Mouse (Mus musculus) urinary bladder, postnatal 14 days (tissue): ENCODE measurements around the gene Snrnp70.

Experiments used
- DNase-seq: peaks from one replicate; pipeline ENCODE4 v3.0.0; 2021; ENCODE audit warnings: low spot score

Gene Snrnp70

DNA sequence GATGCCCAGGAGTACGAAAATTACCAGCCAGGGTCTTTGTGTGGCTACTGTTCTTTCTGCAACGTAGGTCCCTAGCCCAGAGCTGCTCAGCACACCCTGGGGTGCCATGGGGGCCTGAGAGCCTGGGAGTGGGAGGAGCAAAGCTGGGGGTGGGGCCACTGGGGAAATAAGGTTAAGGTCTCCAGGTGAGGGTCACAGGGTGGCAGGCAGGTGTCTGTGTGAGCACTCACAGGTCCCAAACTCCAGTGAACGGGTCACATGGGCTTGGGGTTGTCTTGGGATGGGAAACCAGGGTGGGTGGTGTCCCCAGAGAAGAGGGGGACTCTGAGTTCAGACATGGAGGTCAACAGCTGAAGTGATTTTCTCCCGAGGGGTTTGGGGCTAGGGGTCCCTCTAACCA, 58.1 kb downstream of the Snrnp70 start:
- DNase-seq: no peak

DNA sequence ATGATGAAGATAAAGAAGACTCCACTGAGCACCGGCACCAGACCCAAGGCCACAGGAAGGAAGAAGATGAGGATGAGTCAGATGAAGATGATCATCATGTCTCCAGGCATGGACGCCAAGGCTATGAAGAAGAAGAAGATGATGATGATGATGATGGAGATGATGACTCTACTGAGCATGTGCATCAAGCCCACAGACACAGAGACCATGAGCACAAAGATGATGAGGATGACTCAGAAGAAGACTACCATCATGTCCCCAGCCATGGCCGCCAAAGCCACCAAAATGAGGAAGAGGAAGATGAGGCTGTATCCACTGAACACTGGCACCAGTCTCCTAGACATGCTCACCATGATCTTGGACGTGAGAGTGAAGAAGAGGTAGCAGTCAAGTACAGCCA, 59.2 kb downstream of the Snrnp70 start:
- no peak for DNase-seq

DNA sequence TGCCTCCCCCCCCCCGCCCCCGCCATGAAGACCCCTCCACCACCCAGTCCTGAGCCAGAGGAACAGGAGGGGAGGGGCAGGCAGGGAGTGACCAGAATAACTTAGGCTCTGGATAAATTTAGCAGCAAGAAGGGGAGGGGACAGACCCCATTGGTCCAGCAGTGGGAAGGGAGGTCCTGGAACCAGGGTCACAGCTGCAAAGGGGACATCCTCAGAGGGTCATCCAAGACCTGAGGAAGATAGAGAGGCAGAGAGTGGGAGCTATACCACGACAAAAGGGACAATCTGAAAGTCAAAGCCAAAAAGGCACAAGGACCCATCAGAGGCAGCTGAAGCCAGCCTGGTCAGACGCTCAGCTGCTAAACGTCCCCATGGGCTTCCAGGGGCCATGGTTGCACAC, 60.5 kb downstream of the Snrnp70 start, which contains the start of gene Hrc:
TSS of gene Hrc (plus strand) at position 235 of the 400 bp plus-strand sequence.
- no peak for DNase-seq

DNA sequence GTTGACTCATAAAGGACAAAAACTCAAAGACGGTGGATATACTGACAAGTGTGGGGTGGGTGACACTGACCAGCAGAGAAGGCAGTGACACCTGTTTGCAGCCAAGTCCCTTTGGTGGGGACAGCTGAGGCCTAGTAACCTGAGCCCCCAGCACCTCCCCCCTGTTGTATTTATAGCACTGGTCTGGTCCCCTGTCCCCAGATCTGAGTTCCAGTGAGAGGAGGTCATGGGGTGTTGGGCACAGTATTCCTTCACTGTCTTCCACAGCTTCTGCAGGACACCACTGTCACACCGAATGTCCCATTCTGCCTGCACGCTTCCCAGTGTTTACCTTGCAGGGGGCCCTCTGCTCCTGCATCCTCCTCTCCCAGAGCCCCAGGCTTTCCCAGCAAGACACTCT, 60.9 kb downstream of the Snrnp70 start:
- DNase-seq: no peak

DNA sequence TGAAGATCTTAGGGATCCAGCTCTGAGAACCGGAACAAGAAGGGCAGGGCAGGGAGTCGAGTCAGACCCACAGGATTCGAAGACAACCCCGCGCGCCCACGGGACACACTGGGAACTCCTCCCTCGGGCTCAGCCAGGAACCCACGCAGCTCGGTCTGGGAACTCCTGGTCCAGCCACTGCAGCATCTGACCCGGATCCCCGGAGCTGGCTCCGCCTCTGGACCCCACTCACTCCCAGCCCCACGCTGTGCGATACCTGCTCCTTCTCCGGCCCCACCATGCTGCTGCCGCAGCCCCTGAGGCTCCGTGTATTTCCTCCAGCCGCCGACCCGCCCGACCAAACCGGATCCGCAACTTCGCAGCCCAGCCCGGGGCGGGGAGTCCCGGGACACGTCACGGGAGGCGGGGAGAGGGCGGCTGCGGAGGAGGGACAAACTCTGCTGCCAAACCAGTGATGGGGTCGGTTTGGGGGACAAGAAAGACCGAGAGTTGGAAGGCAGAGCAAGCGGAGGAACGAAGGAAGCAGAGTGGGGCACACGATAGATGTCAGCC, 62.0 kb downstream of the Snrnp70 start, which contains the start of gene Trpm4:
TSS of gene Trpm4 (minus strand) at position 350 of the 552 bp plus-strand sequence.
- peak; percentile 95 for DNase-seq

DNA sequence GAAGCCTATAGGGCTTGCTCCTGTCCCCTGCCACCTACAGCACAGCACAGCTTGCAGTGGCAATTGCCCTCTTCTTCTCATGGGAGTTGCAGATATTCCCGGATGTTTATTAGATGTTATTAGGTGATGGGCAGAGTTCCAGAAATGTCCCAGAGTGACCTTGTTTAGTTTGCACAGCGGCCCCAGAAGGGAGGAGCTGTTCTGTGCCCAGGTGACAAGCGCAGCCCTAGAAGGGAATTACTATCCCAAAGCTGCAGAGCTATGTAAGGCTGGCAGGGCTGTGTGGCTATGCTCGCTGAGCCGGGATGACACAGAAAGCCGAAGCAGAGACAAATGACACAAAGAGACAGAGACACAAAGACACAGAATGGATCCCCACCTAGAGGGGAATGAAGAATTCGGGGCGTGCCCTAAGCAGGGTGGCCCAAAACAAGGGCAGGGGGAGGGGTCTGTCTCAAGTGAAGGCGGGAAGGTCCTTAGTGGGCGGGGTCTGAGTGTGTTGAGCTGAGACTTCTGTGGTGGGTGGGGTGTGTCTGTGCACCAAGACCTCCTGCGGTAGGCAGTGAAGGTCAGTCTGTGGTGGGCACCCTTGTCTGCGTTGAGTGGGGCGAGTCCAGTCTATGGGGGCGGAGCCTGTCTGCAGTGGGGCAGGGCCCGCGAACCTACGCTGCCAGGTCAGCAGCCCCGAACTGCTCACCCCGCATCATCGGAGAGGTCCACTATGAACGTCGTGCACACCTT, 62.7 kb downstream of the Snrnp70 start:
- DNase-seq: peak; percentile 61

DNA sequence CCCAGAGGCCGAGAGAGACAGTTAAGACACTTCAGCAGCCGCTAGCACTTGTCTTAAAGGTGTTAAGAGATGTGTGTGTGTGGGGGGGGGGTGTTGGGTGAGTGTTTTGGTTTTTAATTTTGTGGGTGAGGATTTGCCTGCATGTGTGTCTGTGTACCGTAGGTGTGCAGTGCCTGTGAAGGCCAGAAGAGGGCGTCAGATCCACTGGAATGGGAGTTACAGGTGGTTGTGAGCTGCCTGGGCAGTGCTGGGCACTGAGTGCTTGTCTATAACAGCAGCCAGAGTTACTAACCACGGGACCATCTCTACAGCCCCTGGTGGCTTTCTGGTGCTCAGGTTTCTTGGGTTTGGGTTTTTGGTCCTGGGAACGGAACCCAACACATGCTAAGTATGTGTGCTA, 64.0 kb downstream of the Snrnp70 start:
- DNase-seq: no peak

DNA sequence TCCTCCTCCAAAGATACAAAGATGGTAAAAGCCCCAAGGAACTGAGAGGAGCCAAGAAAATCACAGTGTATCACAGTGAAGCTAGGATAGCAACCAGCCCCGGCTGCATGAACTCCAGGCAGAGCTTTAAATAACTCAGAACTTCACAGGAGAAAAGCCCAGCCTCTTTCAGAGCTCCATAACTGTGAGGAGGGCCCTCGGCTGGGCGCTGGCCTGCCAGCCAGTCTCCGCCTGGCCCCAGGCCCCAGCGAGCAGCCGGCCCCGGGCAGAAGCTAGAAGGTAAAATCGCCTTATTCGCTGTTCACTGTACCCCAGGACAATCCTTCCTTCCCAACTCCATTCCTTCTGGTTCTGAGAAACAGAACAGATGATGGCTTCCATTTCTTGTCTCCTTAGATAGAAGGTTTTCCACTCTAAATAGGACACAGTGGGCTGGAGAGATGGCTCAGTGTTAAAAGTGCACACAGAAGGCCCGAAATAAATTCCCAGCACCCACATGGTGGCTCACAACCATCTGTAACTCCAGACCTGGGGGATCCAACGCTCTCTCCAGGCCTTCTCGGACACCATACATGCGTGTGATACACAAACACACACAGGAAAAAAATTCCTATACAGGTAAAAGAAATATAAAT, 66.6 kb downstream of the Snrnp70 start:
- DNase-seq: no peak
